Mouse (Mus musculus): ENCODE data around the gene Yeats4. TPM values are rescaled to one million over a fixed set of nuclear protein-coding genes. Genes with fewer than 3 reads are reported as not detected.

Gene Yeats4
- polyA plus RNA-seq, 1 experiment = 141 TPM

- DNase-seq (ENCODE audit: low read depth) = no peak
- TF ChIP-seq CTCF (IDR thresholded peaks at IDR 0.05; ENCODE audit: borderline replicate concordance, extremely low read depth, insufficient read depth, insufficient read length) (no peak), POLR2A (IDR thresholded peaks at IDR 0.05; ENCODE audit: borderline replicate concordance, extremely low read depth, insufficient read depth, insufficient read length, poor library complexity, severe bottlenecking) (no peak)
Measured at GRCm38 (mm10) chr10:117196696-117197095, 27.6 kb downstream of the Yeats4 start.

GRCm38 (mm10) chr10:117195748-117196147, 28.6 kb downstream of the Yeats4 start:
- TF ChIP-seq CTCF (IDR thresholded peaks at IDR 0.05; ENCODE audit: borderline replicate concordance, extremely low read depth, insufficient read depth, insufficient read length) = no peak
- no peak for TF ChIP-seq POLR2A (IDR thresholded peaks at IDR 0.05; ENCODE audit: borderline replicate concordance, extremely low read depth, insufficient read depth, insufficient read length, poor library complexity, severe bottlenecking)

GRCm38 (mm10) chr10:117195005-117195404, 29.3 kb downstream of the Yeats4 start:
- TF ChIP-seq CTCF (IDR thresholded peaks at IDR 0.05; ENCODE audit: borderline replicate concordance, extremely low read depth, insufficient read depth, insufficient read length) (no peak), POLR2A (IDR thresholded peaks at IDR 0.05; ENCODE audit: borderline replicate concordance, extremely low read depth, insufficient read depth, insufficient read length, poor library complexity, severe bottlenecking) (no peak)

More at GRCm38 (mm10) chr10:117195748-117196147, 28.6 kb downstream of the Yeats4 start:
- no peak for DNase-seq (ENCODE audit: low read depth)

GRCm38 (mm10) chr10:117193364-117193763, 30.9 kb downstream of the Yeats4 start:
- DNase-seq (ENCODE audit: low read depth) = no peak
- TF ChIP-seq POLR2A (IDR thresholded peaks at IDR 0.05; ENCODE audit: borderline replicate concordance, extremely low read depth, insufficient read depth, insufficient read length, poor library complexity, severe bottlenecking) (no peak), CTCF (IDR thresholded peaks at IDR 0.05; ENCODE audit: borderline replicate concordance, extremely low read depth, insufficient read depth, insufficient read length) (no peak)

More at GRCm38 (mm10) chr10:117195005-117195404, 29.3 kb downstream of the Yeats4 start:
- DNase-seq (ENCODE audit: low read depth) = no peak

GRCm38 (mm10) chr10:117185399-117186089, 38.8 kb downstream of the Yeats4 start:
- TF ChIP-seq POLR2A (IDR thresholded peaks at IDR 0.05; ENCODE audit: borderline replicate concordance, extremely low read depth, insufficient read depth, insufficient read length, poor library complexity, severe bottlenecking) (no peak), CTCF (IDR thresholded peaks at IDR 0.05; ENCODE audit: borderline replicate concordance, extremely low read depth, insufficient read depth, insufficient read length) (no peak)
- DNase-seq (ENCODE audit: low read depth) = no peak

- TF ChIP-seq CTCF (IDR thresholded peaks at IDR 0.05; ENCODE audit: borderline replicate concordance, extremely low read depth, insufficient read depth, insufficient read length) (no peak), POLR2A (IDR thresholded peaks at IDR 0.05; ENCODE audit: borderline replicate concordance, extremely low read depth, insufficient read depth, insufficient read length, poor library complexity, severe bottlenecking) (no peak)
- no peak for DNase-seq (ENCODE audit: low read depth)
Measured at GRCm38 (mm10) chr10:117181098-117181497, 43.2 kb downstream of the Yeats4 start.

- TF ChIP-seq POLR2A (IDR thresholded peaks at IDR 0.05; ENCODE audit: borderline replicate concordance, extremely low read depth, insufficient read depth, insufficient read length, poor library complexity, severe bottlenecking) (no peak), CTCF (IDR thresholded peaks at IDR 0.05; ENCODE audit: borderline replicate concordance, extremely low read depth, insufficient read depth, insufficient read length) (no peak)
- DNase-seq (ENCODE audit: low read depth) = no peak
Measured at GRCm38 (mm10) chr10:117174645-117175044, 49.7 kb downstream of the Yeats4 start.

- no peak for TF ChIP-seq POLR2A (IDR thresholded peaks at IDR 0.05; ENCODE audit: borderline replicate concordance, extremely low read depth, insufficient read depth, insufficient read length, poor library complexity, severe bottlenecking)
- TF ChIP-seq CTCF (IDR thresholded peaks at IDR 0.05; ENCODE audit: borderline replicate concordance, extremely low read depth, insufficient read depth, insufficient read length) = no peak
- peak; percentile 39 for DNase-seq (ENCODE audit: low read depth)
Measured at GRCm38 (mm10) chr10:117173566-117174438, 50.5 kb downstream of the Yeats4 start.

- no peak for TF ChIP-seq CTCF (IDR thresholded peaks at IDR 0.05; ENCODE audit: borderline replicate concordance, extremely low read depth, insufficient read depth, insufficient read length)
- no peak for TF ChIP-seq POLR2A (IDR thresholded peaks at IDR 0.05; ENCODE audit: borderline replicate concordance, extremely low read depth, insufficient read depth, insufficient read length, poor library complexity, severe bottlenecking)
- DNase-seq (ENCODE audit: low read depth) = no peak
Measured at GRCm38 (mm10) chr10:117173111-117173510, 51.2 kb downstream of the Yeats4 start.

GRCm38 (mm10) chr10:117172069-117172468, 52.2 kb downstream of the Yeats4 start:
- DNase-seq (ENCODE audit: low read depth) = no peak

GRCm38 (mm10) chr10:117166785-117167425, 57.4 kb downstream of the Yeats4 start:
- TF ChIP-seq POLR2A (IDR thresholded peaks at IDR 0.05; ENCODE audit: borderline replicate concordance, extremely low read depth, insufficient read depth, insufficient read length, poor library complexity, severe bottlenecking) (no peak), CTCF (IDR thresholded peaks at IDR 0.05; ENCODE audit: borderline replicate concordance, extremely low read depth, insufficient read depth, insufficient read length) (no peak)
- no peak for DNase-seq (ENCODE audit: low read depth)

More at GRCm38 (mm10) chr10:117172069-117172468, 52.2 kb downstream of the Yeats4 start:
- TF ChIP-seq CTCF (IDR thresholded peaks at IDR 0.05; ENCODE audit: borderline replicate concordance, extremely low read depth, insufficient read depth, insufficient read length) (no peak), POLR2A (IDR thresholded peaks at IDR 0.05; ENCODE audit: borderline replicate concordance, extremely low read depth, insufficient read depth, insufficient read length, poor library complexity, severe bottlenecking) (no peak)

Other genes starting within 250 kb of the Yeats4 start
- gene Best3, start 238.2 kb downstream of the Yeats4 start, polyA plus RNA-seq (2012; rRNA removed) = 0.11 and 0.18 TPM in 2 replicates
- gene Lrrc10, start 179.2 kb downstream of the Yeats4 start, polyA plus RNA-seq (2012; rRNA removed) = 0.11 TPM in 1 of 2 replicates, not detected in the other
- gene Cct2, start 160.7 kb downstream of the Yeats4 start, polyA plus RNA-seq (2012; rRNA removed) = 262 and 287 TPM in 2 replicates
- 33.8 and 37.8 TPM in 2 replicates for gene Frs2, start 76.0 kb downstream of the Yeats4 start, polyA plus RNA-seq (2012; rRNA removed)
- gene 9530003J23Rik, start 14.2 kb upstream of the Yeats4 start, polyA plus RNA-seq (2012; rRNA removed) = not detected in 2 replicates
- gene Lyz2, start 57.8 kb upstream of the Yeats4 start, polyA plus RNA-seq (2012; rRNA removed) = 9.6 and 13.5 TPM in 2 replicates
- 0.10 and 0.19 TPM in 2 replicates for gene Lyz1, start 68.4 kb upstream of the Yeats4 start, polyA plus RNA-seq (2012; rRNA removed)
- gene Cpsf6, start 155.5 kb upstream of the Yeats4 start, polyA plus RNA-seq (2012; rRNA removed) = 149 and 198 TPM in 2 replicates